ENCODE assay signal across 1 mouse cellular context in genomic region chr5:139793338-139794089, GRCm38 (mm10).
TF ChIP-seq lines count a peak whose summit lies in the region.

No protein-coding gene starts in this region.

TF ChIP-seq in MEL, 35 proteins besides CTCF, POLR2A, EP300 and RAD21 (continued from another document):
- TF ChIP-seq POLR2AphosphoS2 (IDR thresholded peaks at IDR 0.05; ENCODE audit: low read length) (no peak), SIN3A (IDR thresholded peaks at IDR 0.05; ENCODE audit: low read length) (peak; percentile 88), GABPA (IDR thresholded peaks at IDR 0.05; ENCODE audit: low read depth, low read length) (no peak), E2F4 (IDR thresholded peaks at IDR 0.05; ENCODE audit: borderline replicate concordance, low read depth, low read length) (no peak), MAFK (IDR thresholded peaks at IDR 0.05; ENCODE audit: borderline replicate concordance, low read depth, low read length) (no peak), USF1 (IDR thresholded peaks at IDR 0.05; ENCODE audit: low read depth, low read length) (0 out of 2 replicates have a peak, but pooled peaks have one; percentile 4), CHD2 (IDR thresholded peaks at IDR 0.05; ENCODE audit: low read length) (no peak), BHLHE40 (IDR thresholded peaks at IDR 0.05; ENCODE audit: borderline replicate concordance, low read depth, low read length) (peak; percentile 40; the same call in 1 of the 2 replicates), NRF1 (IDR thresholded peaks at IDR 0.05; ENCODE audit: insufficient read depth, low read depth, low read length, poor library complexity, severe bottlenecking) (no peak), KAT2A (conservative IDR thresholded peaks at IDR 0.05; ENCODE audit: low read depth, low read length) (no peak), CHD1 (IDR thresholded peaks at IDR 0.05; ENCODE audit: low read depth, low read length) (0 out of 2 replicates have a peak, but pooled peaks have one; percentile 46), MYC (IDR thresholded peaks at IDR 0.05; ENCODE audit: low read depth, low read length) (peak; percentile 59; the same call in 1 of the 2 replicates)
TF ChIP-seq in MEL: peak in this region for 13.
